Mouse (Mus musculus) limb, embryonic 14.5 days (tissue): ENCODE measurements at regions not wholly inside any gene's neighbourhood (a gene's known extent, or its start where the extent isn't known, plus 50 kb on each side); places are given as distances from the start of the nearest gene placed in this dataset.

Experiments used
- ATAC-seq: fragments of 200-750 bp; cut with Nextera tagmentation; 2 replicates; pipeline ENCODE4 v1.8.0; 2017; ENCODE audit warnings: low read depth, moderate number of reproducible peaks, moderate TSS enrichment; ENCODE audit not compliant: low FRiP score
- DNase-seq: peaks from one replicate; pipeline ENCODE4 v3.0.0-alpha.2; 2015; ENCODE audit warnings: low spot score
- H3K27ac ChIP-seq: fragments of 300-500 bp; sonication (generic); replicated peaks from 2 replicates; pipeline ENCODE4 v1.5.1; 2014; ENCODE audit warnings: low read depth, mild to moderate bottlenecking, low read length, moderate library complexity, mixed read lengths
- H3K27me3 ChIP-seq: fragments of 300-500 bp; sonication (generic); 2 replicates; pipeline ENCODE4 v1.6.1; 2014; ENCODE audit warnings: low read length, mixed read lengths; ENCODE audit not compliant: control insufficient read depth, insufficient read depth
- H3K36me3 ChIP-seq: fragments of 300-500 bp; sonication (generic); 2 replicates; pipeline ENCODE4 v1.6.1; 2014; ENCODE audit warnings: mild to moderate bottlenecking, low read length, moderate library complexity, mixed read lengths; ENCODE audit not compliant: control insufficient read depth, insufficient read depth
- H3K4me1 ChIP-seq: fragments of 300-500 bp; sonication (generic); 2 replicates; pipeline ENCODE4 v1.6.1; 2014; ENCODE audit warnings: antibody characterized with exemption, low read length, mixed read lengths; ENCODE audit not compliant: control insufficient read depth, insufficient read depth
- H3K4me2 ChIP-seq: fragments of 300-500 bp; sonication (generic); replicated peaks from 2 replicates; pipeline ENCODE4 v1.6.1; 2014; ENCODE audit warnings: low read depth, mild to moderate bottlenecking, low read length, moderate library complexity; ENCODE audit not compliant: severe bottlenecking
- H3K4me3 ChIP-seq: fragments of 300-500 bp; sonication (generic); replicated peaks from 2 replicates; pipeline ENCODE4 v1.5.1; 2014; ENCODE audit warnings: low read length
- H3K9ac ChIP-seq: fragments of 300-500 bp; sonication (generic); 2 replicates; pipeline ENCODE4 v1.6.1; 2014; ENCODE audit warnings: mild to moderate bottlenecking, low read depth, low read length, moderate library complexity; ENCODE audit not compliant: severe bottlenecking
- H3K9me3 ChIP-seq: fragments of 300-500 bp; sonication (generic); 2 replicates; pipeline ENCODE4 v1.6.1; 2016; ENCODE audit warnings: low read length; ENCODE audit not compliant: control insufficient read depth
- POLR2A ChIP-seq: fragments of 200-500 bp; IDR thresholded peaks from 2 replicates; pipeline ENCODE4 v1.8.0; 2012; ENCODE audit warnings: inconsistent platforms, mild to moderate bottlenecking, moderate library complexity, borderline replicate concordance; ENCODE audit not compliant: insufficient read depth, insufficient read length; ENCODE audit errors: extremely low read depth
- WGBS: fragments of 180-500 bp; shearing (Covaris S2); extraction: QIAGEN DNeasy Blood & Tissue Kit; methylation state at CpG from one replicate; pipeline ENCODE4 v1.1.7; 2014; 5-methylcytosine and 5-hydroxymethylcytosine counted together

DNA sequence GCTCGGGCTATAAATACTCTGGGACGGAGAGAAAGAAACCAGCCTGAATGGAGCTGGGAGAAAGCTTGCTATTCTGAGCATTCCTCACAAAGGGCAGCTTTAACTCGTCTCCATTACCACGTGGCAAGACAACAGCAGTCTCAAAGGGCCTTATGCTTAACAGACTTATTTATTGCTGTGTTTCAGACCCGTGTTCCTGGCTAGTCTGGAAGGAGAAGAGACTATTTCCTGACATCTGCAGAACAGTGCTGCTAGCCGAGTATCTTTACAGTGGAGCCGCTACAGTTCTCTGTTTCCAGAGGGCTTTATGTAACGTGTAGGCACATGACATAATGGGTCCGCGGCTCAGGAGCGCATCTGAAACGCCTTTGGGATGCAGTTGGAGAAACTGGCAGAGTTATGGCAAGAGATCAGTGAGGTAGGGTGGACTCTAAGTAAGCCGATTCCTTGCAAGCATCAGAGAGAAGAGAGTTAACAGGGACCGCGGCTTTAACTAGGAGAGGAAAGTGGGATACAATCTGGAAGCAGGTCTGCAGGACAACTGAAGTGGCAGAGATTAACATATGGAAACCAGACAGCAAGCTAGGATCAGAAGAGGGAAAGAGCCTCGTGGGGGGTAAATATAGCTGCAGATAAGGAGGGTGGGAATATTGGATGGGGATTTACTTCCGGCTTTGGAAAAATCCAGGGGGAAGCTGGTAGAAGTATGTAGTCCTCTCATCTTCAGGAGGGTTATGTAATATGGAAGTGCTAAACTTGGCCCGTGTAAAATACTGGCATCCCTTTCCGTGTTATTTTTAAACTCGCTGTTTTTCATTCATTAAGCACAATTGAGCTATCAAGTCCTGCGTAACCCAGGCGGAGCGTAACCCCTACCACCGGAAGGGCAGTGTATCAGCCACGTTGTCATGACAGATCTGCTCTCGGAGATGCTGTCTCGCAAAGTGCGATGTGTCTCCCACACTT is 229.3 kb upstream of the Prickle1 start:
- Histone ChIP-seq H3K9ac (no peak overlapping the region), H3K4me1 (peaks cover 13% of the 10 kb centered on the region), H3K27me3 (no peaks in the 10 kb centered on the region), H3K9me3 (no peaks in the 10 kb centered on the region), H3K27ac (peak overlapping the region; percentile 53; the same call in 1 of the 2 replicates), H3K4me2 (peak overlapping the region; percentile 36), H3K36me3 (no peaks in the 10 kb centered on the region), H3K4me3 (no peak overlapping the region; the same call in 1 of the 2 replicates)
- no peak for TF ChIP-seq POLR2A
- 36% methylated on average over 28 of the region's 28 CpGs for WGBS
- ATAC-seq = peak; percentile 65
- DNase-seq = peak; percentile 51

DNA sequence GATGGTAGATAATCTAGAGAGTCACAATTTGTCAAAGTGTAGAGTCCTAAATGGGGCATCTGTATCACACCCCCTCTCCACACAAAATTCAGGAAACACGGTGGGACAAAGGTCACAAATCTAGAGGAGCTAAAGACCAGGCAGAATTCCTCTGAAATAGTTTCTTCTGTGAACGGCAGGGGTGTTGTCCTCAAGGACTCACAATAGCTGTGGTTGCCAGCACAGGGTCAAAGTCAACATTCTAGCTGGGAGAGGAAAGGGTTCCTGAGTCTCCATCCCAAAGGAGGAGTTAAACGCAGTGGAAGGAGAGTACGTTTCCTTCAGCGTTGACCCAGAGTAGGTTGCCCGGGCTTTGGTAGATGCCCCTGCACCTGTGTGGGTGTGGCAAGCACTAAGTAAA is 225.5 kb upstream of the Prickle1 start:
- Histone ChIP-seq H3K4me2 (no peak overlapping the region), H3K36me3 (no peaks in the 10 kb centered on the region), H3K4me1 (peaks cover 13% of the 10 kb centered on the region), H3K9ac (no peak overlapping the region), H3K27me3 (no peaks in the 10 kb centered on the region), H3K9me3 (0 out of 2 replicates have a peak, but pooled peaks cover 3% of the 10 kb centered on the region), H3K4me3 (no peak overlapping the region), H3K27ac (no peak overlapping the region)
- ATAC-seq (no peak), DNase-seq (no peak)
- no peak for TF ChIP-seq POLR2A
- WGBS = 77% methylated on average over 6 of the region's 6 CpGs

DNA sequence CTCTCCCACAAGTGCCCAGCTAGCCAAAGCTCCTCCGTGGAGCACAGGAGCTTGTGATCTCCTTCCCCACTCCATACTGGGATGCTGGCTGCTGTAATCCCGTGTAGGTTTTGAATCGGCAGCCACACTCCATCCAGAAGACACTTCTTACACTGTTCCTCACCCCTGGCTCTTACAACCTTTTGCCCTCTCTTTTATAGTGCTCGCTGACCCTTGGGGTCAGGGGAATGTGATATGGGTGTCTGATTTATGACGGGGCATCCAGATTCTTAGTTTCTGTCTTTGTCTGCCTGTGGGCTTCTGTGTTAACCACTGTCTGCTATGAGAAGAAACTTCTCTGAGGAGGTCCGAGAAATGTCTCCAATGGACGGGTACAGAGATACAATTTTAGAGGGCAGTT is 216.3 kb upstream of the Prickle1 start:
- H3K9ac ChIP-seq = no peak overlapping the region
- WGBS = 38% methylated on average over 7 of the region's 7 CpGs
- TF ChIP-seq POLR2A = no peak
- no peaks in the 10 kb centered on the region for H3K27me3 ChIP-seq
- no peaks in the 10 kb centered on the region for H3K36me3 ChIP-seq
- no peak overlapping the region for H3K27ac ChIP-seq
- ATAC-seq = no peak
- H3K4me1 ChIP-seq = no peaks in the 10 kb centered on the region
- no peak overlapping the region for H3K4me3 ChIP-seq
- DNase-seq = no peak
- no peak overlapping the region for H3K4me2 ChIP-seq
- H3K9me3 ChIP-seq = peaks cover 10% of the 10 kb centered on the region; the same call in 1 of the 2 replicates

DNA sequence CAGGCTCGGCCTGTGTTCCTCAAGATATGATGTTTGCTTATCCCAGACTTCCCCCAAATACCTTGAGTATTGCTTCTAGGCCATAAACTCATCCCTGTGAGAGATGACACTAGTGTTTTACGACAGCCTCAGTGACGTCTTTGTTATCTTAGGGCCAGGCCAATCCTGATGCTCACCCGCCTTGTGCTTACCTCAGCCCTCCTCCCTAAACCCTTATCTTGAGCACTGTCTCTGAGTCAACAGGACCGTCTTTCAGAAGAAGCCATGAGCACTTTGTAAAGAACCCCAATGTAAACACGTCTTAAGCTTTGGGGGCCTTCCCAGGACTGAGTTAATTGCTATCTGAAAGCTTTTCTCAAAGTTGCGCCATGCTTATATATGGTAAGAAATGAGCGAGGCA is 212.3 kb upstream of the Prickle1 start:
- Histone ChIP-seq H3K27ac (no peak overlapping the region), H3K4me2 (no peak overlapping the region), H3K27me3 (no peaks in the 10 kb centered on the region), H3K36me3 (no peaks in the 10 kb centered on the region), H3K4me3 (no peak overlapping the region), H3K4me1 (no peaks in the 10 kb centered on the region), H3K9ac (no peak overlapping the region), H3K9me3 (no peaks in the 10 kb centered on the region)
- no peak for TF ChIP-seq POLR2A
- no peak for DNase-seq
- 74% methylated on average over 8 of the region's 8 CpGs for WGBS
- no peak for ATAC-seq

DNA sequence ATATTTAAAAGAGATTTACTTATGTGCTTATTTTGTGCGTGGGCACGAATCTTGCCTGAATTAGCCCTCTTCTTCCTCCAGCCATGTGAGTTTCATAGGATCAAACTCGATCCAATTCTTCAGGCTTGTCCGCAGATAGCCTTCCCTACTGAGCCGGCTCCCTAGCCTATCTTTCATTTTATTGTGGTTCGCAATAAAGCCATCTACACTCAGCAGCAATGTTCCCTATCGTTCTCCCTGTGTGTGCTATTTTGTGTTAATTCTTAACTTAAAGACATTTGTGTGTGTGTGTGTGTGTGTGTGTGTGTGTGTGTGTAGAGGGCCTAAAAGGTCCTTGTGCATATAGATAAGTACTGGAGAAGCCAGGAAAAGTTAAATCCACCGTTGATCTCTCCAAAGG is 211.8 kb upstream of the Prickle1 start:
- Histone ChIP-seq H3K27me3 (no peaks in the 10 kb centered on the region), H3K27ac (no peak overlapping the region), H3K4me1 (no peaks in the 10 kb centered on the region), H3K9ac (no peak overlapping the region), H3K36me3 (no peaks in the 10 kb centered on the region), H3K4me3 (no peak overlapping the region), H3K9me3 (no peaks in the 10 kb centered on the region), H3K4me2 (no peak overlapping the region)
- ATAC-seq (no peak), DNase-seq (no peak)
- 85% methylated on average over 8 of the region's 8 CpGs for WGBS
- TF ChIP-seq POLR2A = no peak
